Mouse (Mus musculus): ENCODE data around the gene Ddit4. TPM values are rescaled to one million over a fixed set of nuclear protein-coding genes. Genes with fewer than 3 reads are reported as not detected.

Gene Ddit4
- total and polyA plus RNA-seq, 3 experiments = 39.5 to 136 (median 50.6) TPM

DNA sequence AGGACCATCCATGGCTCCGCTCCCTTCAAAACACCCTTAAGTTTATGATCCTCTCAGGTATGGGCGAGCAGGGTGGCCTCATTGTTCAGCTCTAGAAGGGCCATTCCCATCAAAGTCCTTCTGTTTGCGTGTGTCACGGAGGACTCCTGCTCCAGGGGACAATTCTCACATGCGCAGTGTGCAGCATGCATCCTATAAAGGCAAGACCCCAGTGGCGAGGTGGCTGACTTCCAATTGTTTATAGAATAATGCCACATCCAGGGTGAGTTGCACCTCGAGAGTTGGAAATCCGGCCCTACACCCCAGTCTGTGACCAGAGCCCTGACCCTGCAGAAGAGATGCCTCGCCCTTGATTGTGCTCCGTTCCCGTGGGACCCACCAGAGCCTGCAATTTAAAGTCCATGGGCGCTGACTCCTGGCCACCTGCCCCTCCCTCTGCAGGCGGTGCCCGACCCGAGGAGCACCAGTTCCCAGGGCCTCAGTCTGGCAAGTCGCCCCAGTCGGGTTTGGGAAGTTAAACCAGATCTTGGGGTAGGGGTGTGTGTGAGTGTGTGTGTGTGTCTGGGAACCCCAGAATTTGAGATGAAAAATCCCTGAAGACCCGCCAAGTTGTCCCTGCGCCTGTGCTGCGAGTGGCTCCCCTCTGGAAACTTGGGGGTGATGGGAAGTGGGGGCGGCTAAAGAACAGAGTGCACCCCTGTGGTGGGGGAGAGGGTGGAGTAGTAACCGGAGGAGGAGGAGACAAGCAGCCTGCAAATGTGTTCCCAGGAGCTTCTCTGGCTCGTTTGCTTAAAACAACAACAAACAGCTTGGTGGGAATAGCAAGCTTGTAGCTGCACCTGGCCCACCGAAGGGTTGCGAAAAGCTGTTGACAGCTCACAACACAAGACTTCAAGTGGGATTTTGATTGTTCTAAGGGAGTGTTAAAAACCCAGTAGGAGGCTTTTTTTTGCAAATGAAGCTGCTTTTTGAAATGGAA lies 5.8 kb upstream of the Ddit4 start:
- Histone ChIP-seq H3K27me3 (replicated peaks) (no peaks in the 10 kb centered on the region), H3K79me2 (replicated peaks; ENCODE audit: control insufficient read depth, extremely low read depth, insufficient read depth, poor library complexity, severe bottlenecking) (no peaks in the 10 kb centered on the region), H3K4me1 (ENCODE audit: control insufficient read depth in 1 of 2, insufficient read depth in 2 of 2) (peaks cover 9 to 26% of the 10 kb centered on the region in 2 experiments), H3K27ac (ENCODE audit: insufficient read depth, low read depth) (no peak overlapping the region), H3K9me3 (replicated peaks; ENCODE audit: low read length) (no peaks in the 10 kb centered on the region), H3K36me3 (replicated peaks in 1 of 2; ENCODE audit: control insufficient read depth in 1 of 2, insufficient read depth in 1 of 2, low read length in 1 of 2) (no peaks in the 10 kb centered on the region), H3K9ac (ENCODE audit: insufficient read depth, low read depth) (no peak overlapping the region), H3K4me2 (ENCODE audit: insufficient read depth, low read depth, poor library complexity, severe bottlenecking) (no peak overlapping the region), H3K4me3 (replicated peaks in 1 of 3; ENCODE audit: low read depth in 2 of 3, low read length in 2 of 3, poor library complexity in 1 of 3) (no peak overlapping the region)
- in situ Hi-C loops (cut with MboI; ENCODE audit: low pct_ligation_motif_present, low pct_unique_long_range_greater_than_20kb, low sequenced_read_pairs) (no loop called here), dilution Hi-C loops (cut with MboI; ENCODE audit: extremely low pct_ligation_motif_present, extremely low pct_unique_long_range_greater_than_20kb, low sequenced_read_pairs) (no loop called here)
- TF ChIP-seq USF2 (conservative IDR thresholded peaks at IDR 0.05; ENCODE audit: low read depth, low read length) (no peak), PAX5 (IDR thresholded peaks at IDR 0.05; ENCODE audit: low read length) (no peak), POLR2AphosphoS2 (IDR thresholded peaks at IDR 0.05; ENCODE audit: low read depth, low read length) (no peak), USF1 (IDR thresholded peaks at IDR 0.05; ENCODE audit: low read depth, low read length) (no peak), ZMIZ1 (IDR thresholded peaks at IDR 0.05; ENCODE audit: low read depth, low read length) (no peak), SIN3A (IDR thresholded peaks at IDR 0.05; ENCODE audit: low read length) (no peak), MAZ (IDR thresholded peaks at IDR 0.05; ENCODE audit: low read depth, low read length) (no peak), TBP (conservative IDR thresholded peaks at IDR 0.05; ENCODE audit: low read depth, low read length) (no peak), CTCF (conservative IDR thresholded peaks at IDR 0.05 in 1 of 2, IDR thresholded peaks at IDR 0.05 in 1 of 2; ENCODE audit: low read depth in 2 of 2, low read length in 2 of 2) (no peak), UBTF (IDR thresholded peaks at IDR 0.05; ENCODE audit: low read depth, low read length) (no peak), RAD21 (IDR thresholded peaks at IDR 0.05; ENCODE audit: low read depth, low read length) (no peak), JUN (IDR thresholded peaks at IDR 0.05; ENCODE audit: insufficient read depth, low read depth, low read length) (no peak), IRF4 (IDR thresholded peaks at IDR 0.05; ENCODE audit: low read depth, low read length) (no peak), POLR2A (IDR thresholded peaks at IDR 0.05; ENCODE audit: low read depth, low read length) (no peak), CHD1 (IDR thresholded peaks at IDR 0.05; ENCODE audit: low read depth, low read length) (no peak), JUND (conservative IDR thresholded peaks at IDR 0.05; ENCODE audit: low read depth, low read length) (no peak)
- no peak for DNase-seq (ENCODE audit: extremely low read depth)

- no peak overlapping the region for H3K27ac ChIP-seq (ENCODE audit: insufficient read depth, low read depth)
- no peaks in the 10 kb centered on the region for H3K9me3 ChIP-seq (replicated peaks; ENCODE audit: low read length)
- in situ Hi-C loops (cut with MboI; ENCODE audit: low pct_ligation_motif_present, low pct_unique_long_range_greater_than_20kb, low sequenced_read_pairs) (no loop called here), dilution Hi-C loops (cut with MboI; ENCODE audit: extremely low pct_ligation_motif_present, extremely low pct_unique_long_range_greater_than_20kb, low sequenced_read_pairs) (no loop called here)
- H3K79me2 ChIP-seq (replicated peaks; ENCODE audit: control insufficient read depth, extremely low read depth, insufficient read depth, poor library complexity, severe bottlenecking) = no peaks in the 10 kb centered on the region
- DNase-seq (ENCODE audit: extremely low read depth) = no peak
- H3K4me3 ChIP-seq (replicated peaks in 1 of 3; ENCODE audit: low read depth in 2 of 3, low read length in 2 of 3, poor library complexity in 1 of 3) = no peak overlapping the region
- peaks cover 9 to 26% of the 10 kb centered on the region in 2 experiments for H3K4me1 ChIP-seq (ENCODE audit: control insufficient read depth in 1 of 2, insufficient read depth in 2 of 2)
- H3K9ac ChIP-seq (ENCODE audit: insufficient read depth, low read depth) = no peak overlapping the region
- no peaks in the 10 kb centered on the region for H3K36me3 ChIP-seq (replicated peaks in 1 of 2; ENCODE audit: control insufficient read depth in 1 of 2, insufficient read depth in 1 of 2, low read length in 1 of 2)
- no peaks in the 10 kb centered on the region for H3K27me3 ChIP-seq (replicated peaks)
- H3K4me2 ChIP-seq (ENCODE audit: insufficient read depth, low read depth, poor library complexity, severe bottlenecking) = no peak overlapping the region
- TF ChIP-seq IRF4 (IDR thresholded peaks at IDR 0.05; ENCODE audit: low read depth, low read length) (no peak), SIN3A (IDR thresholded peaks at IDR 0.05; ENCODE audit: low read length) (no peak), MYC (IDR thresholded peaks at IDR 0.05; ENCODE audit: low read depth, low read length) (no peak), EP300 (IDR thresholded peaks at IDR 0.05; ENCODE audit: low read length) (no peak), NELFE (IDR thresholded peaks at IDR 0.05; ENCODE audit: low read depth, low read length) (no peak), USF2 (conservative IDR thresholded peaks at IDR 0.05; ENCODE audit: low read depth, low read length) (no peak), MAFK (IDR thresholded peaks at IDR 0.05; ENCODE audit: insufficient replicate concordance, low read length) (no peak), POLR2AphosphoS2 (IDR thresholded peaks at IDR 0.05; ENCODE audit: low read depth, low read length) (no peak), RCOR1 (conservative IDR thresholded peaks at IDR 0.05; ENCODE audit: low read depth, low read length) (no peak), ZKSCAN1 (IDR thresholded peaks at IDR 0.05; ENCODE audit: borderline replicate concordance, low read depth, low read length) (no peak), MAX (IDR thresholded peaks at IDR 0.05; ENCODE audit: low read length) (no peak)
Observed at GRCm38 (mm10) chr10:59956681-59957080, 5.0 kb upstream of the Ddit4 start.
